Mouse (Mus musculus): ENCODE measurements at regions not wholly inside any gene's neighbourhood (a gene's known extent, or its start where the extent isn't known, plus 50 kb on each side); places are given as distances from the start of the nearest gene placed in this dataset.

- TF ChIP-seq POLR2A (IDR thresholded peaks at IDR 0.05; ENCODE audit: low read depth, low read length) = no peak
- TF ChIP-seq CTCF (IDR thresholded peaks at IDR 0.05; ENCODE audit: extremely low read depth, insufficient read length, insufficient replicate concordance, low read depth, low read length) = no peak
- Histone ChIP-seq H3K36me3 (ENCODE audit: control insufficient read depth, insufficient read depth, low read length) (no peaks in the 10 kb centered on the region), H3K27ac (ENCODE audit: insufficient read depth, low read depth, low read length) (no peak overlapping the region), H3K4me3 (ENCODE audit: low read depth, low read length) (no peak overlapping the region), H3K4me1 (ENCODE audit: control insufficient read depth, insufficient read depth, insufficient read length, low read length) (peaks cover 2% of the 10 kb centered on the region; the same call in 1 of the 2 replicates), H3K27me3 (ENCODE audit: control insufficient read depth, insufficient read depth, low read length) (no peaks in the 10 kb centered on the region; the same call in 1 of the 2 replicates)
- WGBS = 49% methylated on average over 1 of the region's 1 CpGs
Measured at GRCm38 (mm10) chr12:54479841-54480240, 176.5 kb downstream of the Sptssa start.

DNA sequence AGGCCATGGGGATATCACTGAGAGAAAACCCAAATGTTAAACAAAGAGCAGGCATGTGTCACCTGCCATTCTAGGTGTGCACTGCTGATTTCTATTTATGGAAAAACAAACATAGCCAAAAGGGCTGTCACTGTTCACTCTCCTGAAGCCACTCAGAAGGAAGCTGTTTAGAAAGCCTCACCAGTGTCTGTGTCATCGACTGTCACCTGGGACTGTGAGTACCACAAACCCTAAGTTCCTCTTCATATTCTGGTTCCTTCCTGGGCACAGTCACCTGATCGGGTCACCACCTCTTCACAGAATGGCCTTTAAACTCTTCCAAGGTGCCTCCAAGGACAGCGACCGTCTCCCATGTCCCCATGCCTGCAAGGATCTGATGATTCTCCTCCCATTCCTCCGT, 183.5 kb downstream of the Sptssa start:
- no peak overlapping the region for H3K4me3 ChIP-seq (ENCODE audit: low read depth, low read length)

GRCm38 (mm10) chr12:54472407-54472806, 184.0 kb downstream of the Sptssa start:
- Histone ChIP-seq H3K4me1 (ENCODE audit: control insufficient read depth, insufficient read depth, insufficient read length, low read length) (no peaks in the 10 kb centered on the region), H3K27ac (ENCODE audit: insufficient read depth, low read depth, low read length) (no peak overlapping the region), H3K27me3 (ENCODE audit: control insufficient read depth, insufficient read depth, low read length) (no peaks in the 10 kb centered on the region; the same call in 1 of the 2 replicates), H3K36me3 (ENCODE audit: control insufficient read depth, insufficient read depth, low read length) (no peaks in the 10 kb centered on the region), H3K4me3 (ENCODE audit: low read depth, low read length) (no peak overlapping the region)
- 51% methylated on average over 3 of the region's 3 CpGs for WGBS
- TF ChIP-seq CTCF (IDR thresholded peaks at IDR 0.05; ENCODE audit: extremely low read depth, insufficient read length, insufficient replicate concordance, low read depth, low read length) (no peak), POLR2A (IDR thresholded peaks at IDR 0.05; ENCODE audit: low read depth, low read length) (no peak)

More for the DNA sequence above, 183.5 kb downstream of the Sptssa start:
- TF ChIP-seq CTCF (IDR thresholded peaks at IDR 0.05; ENCODE audit: extremely low read depth, insufficient read length, insufficient replicate concordance, low read depth, low read length) = no peak
- TF ChIP-seq POLR2A (IDR thresholded peaks at IDR 0.05; ENCODE audit: low read depth, low read length) = no peak
- WGBS = 74% methylated on average over 5 of the region's 5 CpGs
- H3K27ac ChIP-seq (ENCODE audit: insufficient read depth, low read depth, low read length) = no peak overlapping the region
- H3K4me1 ChIP-seq (ENCODE audit: control insufficient read depth, insufficient read depth, insufficient read length, low read length) = no peaks in the 10 kb centered on the region
- H3K27me3 ChIP-seq (ENCODE audit: control insufficient read depth, insufficient read depth, low read length) = no peaks in the 10 kb centered on the region; the same call in 1 of the 2 replicates
- H3K36me3 ChIP-seq (ENCODE audit: control insufficient read depth, insufficient read depth, low read length) = no peaks in the 10 kb centered on the region

DNA sequence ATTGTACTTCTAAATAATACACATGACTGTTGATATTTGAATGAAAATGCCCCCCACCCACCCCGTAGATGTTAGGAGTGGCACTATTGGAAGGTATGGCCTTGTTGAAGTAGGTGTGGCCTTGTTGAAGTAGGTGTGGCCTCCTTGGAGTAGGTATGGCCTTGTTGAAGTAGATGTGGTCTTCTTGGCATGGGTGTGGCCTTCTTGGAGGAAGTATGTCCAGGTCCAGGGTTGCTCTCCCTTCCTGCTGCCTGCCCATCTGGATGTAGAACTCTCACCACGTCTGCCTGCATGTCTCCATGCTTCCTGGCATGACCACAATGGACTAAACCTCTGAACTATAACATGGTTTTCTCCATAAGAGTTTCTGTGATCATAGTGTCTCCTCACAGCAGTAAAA, 188.7 kb downstream of the Sptssa start:
- H3K36me3 ChIP-seq (ENCODE audit: control insufficient read depth, insufficient read depth, low read length) = no peaks in the 10 kb centered on the region
- H3K4me1 ChIP-seq (ENCODE audit: control insufficient read depth, insufficient read depth, insufficient read length, low read length) = peaks cover 13% of the 10 kb centered on the region; the same call in 1 of the 2 replicates
- no peak overlapping the region for H3K4me3 ChIP-seq (ENCODE audit: low read depth, low read length)
- WGBS = 67% methylated on average over 2 of the region's 2 CpGs
- no peak for TF ChIP-seq CTCF (IDR thresholded peaks at IDR 0.05; ENCODE audit: extremely low read depth, insufficient read length, insufficient replicate concordance, low read depth, low read length)
- TF ChIP-seq POLR2A (IDR thresholded peaks at IDR 0.05; ENCODE audit: low read depth, low read length) = no peak
- no peaks in the 10 kb centered on the region for H3K27me3 ChIP-seq (ENCODE audit: control insufficient read depth, insufficient read depth, low read length)
- H3K27ac ChIP-seq (ENCODE audit: insufficient read depth, low read depth, low read length) = no peak overlapping the region

DNA sequence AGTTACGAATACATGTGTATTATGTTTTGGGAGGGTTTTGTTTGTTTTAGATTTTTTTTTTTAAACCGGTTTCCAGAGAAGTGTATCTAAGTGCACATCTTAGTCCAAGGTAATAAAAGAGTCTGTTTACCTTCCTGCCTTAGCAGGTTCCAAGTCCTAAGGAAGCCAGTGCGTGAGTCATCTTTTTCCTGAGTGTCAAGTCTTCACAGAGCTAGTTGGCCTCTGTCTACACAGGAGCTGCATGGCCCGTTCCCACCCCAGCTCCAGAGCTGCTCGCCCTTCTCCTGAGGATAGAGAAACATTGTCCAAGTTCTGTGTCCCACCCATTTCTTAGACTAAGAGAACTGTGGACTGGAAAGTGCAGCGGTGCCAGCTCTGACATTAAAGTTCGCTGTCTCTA, 192.6 kb downstream of the Sptssa start:
- H3K4me1 ChIP-seq (ENCODE audit: control insufficient read depth, insufficient read depth, insufficient read length, low read length) = peaks cover 30% of the 10 kb centered on the region; the same call in 1 of the 2 replicates
- whole genome bisulfite sequencing = 21% methylated on average over 7 of the region's 7 CpGs
- TF ChIP-seq CTCF (IDR thresholded peaks at IDR 0.05; ENCODE audit: extremely low read depth, insufficient read length, insufficient replicate concordance, low read depth, low read length) = no peak
- no peak; the same call in 1 of the 2 replicates for TF ChIP-seq POLR2A (IDR thresholded peaks at IDR 0.05; ENCODE audit: low read depth, low read length)
- H3K36me3 ChIP-seq (ENCODE audit: control insufficient read depth, insufficient read depth, low read length) = no peaks in the 10 kb centered on the region
- no peak overlapping the region for H3K4me3 ChIP-seq (ENCODE audit: low read depth, low read length)
- no peaks in the 10 kb centered on the region for H3K27me3 ChIP-seq (ENCODE audit: control insufficient read depth, insufficient read depth, low read length)
- H3K27ac ChIP-seq (ENCODE audit: insufficient read depth, low read depth, low read length) = peak overlapping the region; percentile 97

GRCm38 (mm10) chr12:54461411-54461810, 195.0 kb downstream of the Sptssa start:
- 76% methylated on average over 3 of the region's 3 CpGs for WGBS
- no peaks in the 10 kb centered on the region for H3K27me3 ChIP-seq (ENCODE audit: control insufficient read depth, insufficient read depth, low read length)
- TF ChIP-seq CTCF (IDR thresholded peaks at IDR 0.05; ENCODE audit: extremely low read depth, insufficient read length, insufficient replicate concordance, low read depth, low read length) (no peak), POLR2A (IDR thresholded peaks at IDR 0.05; ENCODE audit: low read depth, low read length) (no peak)
- peaks cover 30% of the 10 kb centered on the region; the same call in 1 of the 2 replicates for H3K4me1 ChIP-seq (ENCODE audit: control insufficient read depth, insufficient read depth, insufficient read length, low read length)
- H3K36me3 ChIP-seq (ENCODE audit: control insufficient read depth, insufficient read depth, low read length) = no peaks in the 10 kb centered on the region
- no peak overlapping the region for H3K27ac ChIP-seq (ENCODE audit: insufficient read depth, low read depth, low read length)
- no peak overlapping the region for H3K4me3 ChIP-seq (ENCODE audit: low read depth, low read length)

DNA sequence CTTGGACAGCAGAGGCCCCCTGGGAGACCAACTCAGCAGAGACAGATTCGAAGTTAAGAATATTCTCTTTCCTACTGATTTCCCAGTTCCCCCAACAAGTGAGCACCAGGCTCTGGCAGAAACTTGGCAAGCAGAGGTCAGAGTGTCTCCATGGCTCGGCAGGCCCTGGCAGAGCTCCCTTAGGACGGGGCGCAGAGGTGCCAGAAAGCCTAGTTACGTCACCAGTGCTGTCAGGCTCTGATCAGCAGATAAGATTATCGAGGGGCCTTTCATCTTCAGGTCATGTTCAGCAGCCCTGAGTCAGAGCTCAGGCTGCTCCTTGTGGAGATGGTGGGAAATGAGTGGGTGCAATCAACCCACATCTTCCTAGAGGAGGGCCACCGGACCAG, 196.2 kb downstream of the Sptssa start:
- no peak for TF ChIP-seq POLR2A (IDR thresholded peaks at IDR 0.05; ENCODE audit: low read depth, low read length)
- TF ChIP-seq CTCF (IDR thresholded peaks at IDR 0.05; ENCODE audit: extremely low read depth, insufficient read length, insufficient replicate concordance, low read depth, low read length) = peak; percentile 28; the same call in 1 of the 2 replicates
- Histone ChIP-seq H3K4me1 (ENCODE audit: control insufficient read depth, insufficient read depth, insufficient read length, low read length) (peaks cover 30% of the 10 kb centered on the region; the same call in 1 of the 2 replicates), H3K27ac (ENCODE audit: insufficient read depth, low read depth, low read length) (peak overlapping the region; percentile 99), H3K27me3 (ENCODE audit: control insufficient read depth, insufficient read depth, low read length) (no peaks in the 10 kb centered on the region), H3K4me3 (ENCODE audit: low read depth, low read length) (0 out of 2 replicates have a peak overlapping the region, but pooled peaks have one; percentile 1), H3K36me3 (ENCODE audit: control insufficient read depth, insufficient read depth, low read length) (no peaks in the 10 kb centered on the region)
- 22% methylated on average over 7 of the region's 7 CpGs for WGBS
